Mouse (Mus musculus) adrenal gland, postnatal 36 days (tissue): ENCODE results near the gene 9430015G10Rik. TPM values are rescaled to one million over a fixed set of nuclear protein-coding genes. Genes with fewer than 3 reads are reported as not detected.

Source experiments
- DNase-seq, 2 experiments: peaks; one replicate each; pipeline ENCODE4 v3.0.0; 2021; ENCODE audit warnings: mixed read lengths in 1 of 2
- long read RNA-seq, 2 experiments: library from polyadenylated mRNA; stranded (forward); transcript quantifications; one replicate each; pipeline ENCODE4 v2.0.0; 2021; ENCODE audit warnings: borderline sequencing depth in 2 of 2
- total RNA-seq, 2 experiments: library from RNA; stranded (reverse); gene quantifications; 2 replicates each; pipeline ENCODE4 v1.2.3; 2021

The 9430015G10Rik gene
- total RNA-seq, result 10 to 100 TPM; 10.4 to 11.5 TPM
- long read RNA-seq, experiment 1, partial matches to known transcripts, result 1 of 6 reads
- long read RNA-seq, experiment 1, other reads (novel, unspliced or antisense), result 4 of 6 reads
- long read RNA-seq, experiment 2, partial matches to known transcripts, result 3 of 6 reads
- long read RNA-seq, experiment 2, other reads (novel, unspliced or antisense), result 2 of 6 reads

DNA sequence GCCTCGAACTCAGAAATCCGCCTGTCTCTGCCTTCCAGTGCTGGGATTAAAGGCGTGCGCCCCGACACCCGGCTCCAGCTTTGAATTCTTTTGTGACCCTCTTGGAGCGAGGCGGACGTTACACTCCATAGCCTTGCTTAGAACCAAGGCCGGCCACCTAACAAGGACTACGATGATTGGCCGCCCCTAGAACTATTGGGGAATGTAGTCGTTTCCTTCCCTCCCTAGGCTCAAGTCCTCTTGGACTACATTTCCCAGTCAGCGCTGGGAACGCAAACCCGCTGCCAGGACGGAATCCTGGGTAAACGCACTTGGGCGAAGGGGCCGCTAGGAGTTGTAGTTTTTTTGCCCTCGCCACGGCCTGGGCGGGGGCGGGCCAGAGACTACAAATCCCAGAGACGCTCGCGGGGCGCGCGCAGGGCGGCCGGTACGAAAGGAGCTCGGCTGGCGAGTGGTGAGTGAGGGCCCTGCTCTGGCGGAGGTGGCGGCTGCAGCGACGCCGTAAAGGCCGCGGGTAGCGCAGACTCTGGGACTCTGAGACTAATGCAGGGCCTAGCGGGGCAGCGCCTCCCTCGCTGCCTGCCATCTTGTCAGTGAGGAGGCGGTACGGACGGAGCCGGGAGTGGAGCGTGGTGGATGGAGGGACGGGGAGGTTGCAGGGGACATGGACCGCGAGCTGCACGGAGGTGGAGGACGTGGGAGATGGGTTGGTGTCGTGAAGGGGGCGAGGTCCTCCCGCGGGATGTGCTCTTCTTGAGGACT is at the start of gene 9430015G10Rik:
Gene 9430015G10Rik, plus strand, starts transcription at position 413 of the 762 bp plus-strand sequence.
- DNase-seq, result peak; percentile 98

DNA sequence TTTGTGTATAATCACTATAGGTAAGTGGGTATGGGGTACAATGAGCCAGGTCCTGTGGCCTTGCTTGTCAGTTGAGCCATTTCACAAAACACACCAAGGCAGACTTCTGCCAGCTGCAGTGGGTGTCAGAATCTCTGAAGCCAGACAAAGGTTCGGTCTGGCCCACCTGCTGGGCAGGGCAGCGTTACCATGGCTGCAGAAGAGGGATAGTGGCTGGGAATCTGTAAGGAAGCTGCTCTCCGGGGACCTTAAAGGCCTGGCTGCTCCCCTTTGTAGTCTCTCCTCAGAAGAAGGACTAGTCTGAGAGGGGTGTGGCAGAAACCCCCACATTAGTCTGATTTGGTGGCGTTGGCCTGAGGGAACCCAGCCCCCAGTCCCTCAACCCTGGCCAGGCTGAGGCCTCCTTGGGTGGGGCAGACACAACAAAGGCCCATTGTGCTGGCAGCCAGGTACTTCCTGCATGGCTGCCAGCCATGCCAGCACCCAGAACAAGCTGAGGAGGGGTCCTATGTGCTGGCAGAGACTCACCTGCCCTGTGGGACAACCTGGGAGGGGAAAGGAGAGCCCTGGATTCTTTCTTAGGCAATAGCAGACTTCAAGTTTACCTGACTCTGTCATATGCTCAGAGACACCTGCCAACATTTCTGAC is 45.8 kb upstream of the 9430015G10Rik start:
- no peak for DNase-seq

DNA sequence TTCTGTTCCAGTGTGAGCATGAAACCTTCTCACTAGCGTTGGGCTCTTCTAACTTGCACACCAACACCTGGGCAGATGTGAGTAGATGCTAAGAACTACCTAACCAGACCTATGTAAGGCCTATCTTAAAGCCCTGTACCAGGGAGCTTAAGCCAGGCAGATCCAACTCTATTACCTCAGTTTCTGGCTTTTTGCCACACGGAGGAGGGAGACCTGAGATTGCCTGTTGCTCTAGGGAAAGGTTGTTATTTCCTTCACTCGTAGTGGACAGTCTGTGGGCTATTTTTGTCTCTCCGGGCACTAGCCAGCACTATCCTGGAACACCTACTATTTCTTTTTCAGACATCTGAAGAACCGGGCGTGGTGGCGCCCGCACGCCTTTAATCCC is 45.3 kb upstream of the 9430015G10Rik start:
- DNase-seq, result no peak

DNA sequence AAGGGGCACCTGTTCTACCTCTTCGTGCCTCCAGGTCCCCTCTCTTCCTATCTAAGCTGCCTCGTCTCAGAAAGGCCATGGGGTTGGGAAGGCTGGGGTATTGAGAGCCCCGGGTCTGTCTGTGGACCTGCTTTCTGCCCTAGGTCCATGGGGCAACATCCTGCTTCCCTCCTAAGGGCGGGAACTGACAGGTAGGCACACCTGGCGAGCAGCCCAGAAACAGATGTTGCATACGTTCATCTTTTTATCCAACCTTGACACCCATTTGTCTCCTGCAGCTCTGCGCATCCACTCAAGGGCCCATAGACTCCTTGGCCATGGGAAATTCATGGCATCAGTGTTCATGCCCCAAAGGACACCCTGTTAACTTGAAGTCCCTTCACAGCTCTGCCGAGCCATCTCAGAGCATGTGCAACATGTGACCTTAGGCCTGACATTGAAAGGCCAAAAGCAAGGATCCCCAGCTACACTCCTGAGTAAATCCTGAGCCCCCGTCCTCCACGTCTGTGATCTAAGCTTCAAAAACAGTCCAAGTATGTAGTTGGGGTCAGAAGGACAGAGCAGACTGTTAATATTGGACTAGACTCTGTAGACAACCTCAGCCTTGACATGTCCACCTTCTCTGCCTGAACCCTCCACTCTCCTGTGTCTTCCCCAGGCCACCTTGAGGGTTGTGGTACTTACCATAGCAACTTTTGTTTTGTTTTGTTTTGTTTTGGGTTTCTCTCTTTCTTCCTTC is 44.5 kb upstream of the 9430015G10Rik start:
- DNase-seq, result no peak

DNA sequence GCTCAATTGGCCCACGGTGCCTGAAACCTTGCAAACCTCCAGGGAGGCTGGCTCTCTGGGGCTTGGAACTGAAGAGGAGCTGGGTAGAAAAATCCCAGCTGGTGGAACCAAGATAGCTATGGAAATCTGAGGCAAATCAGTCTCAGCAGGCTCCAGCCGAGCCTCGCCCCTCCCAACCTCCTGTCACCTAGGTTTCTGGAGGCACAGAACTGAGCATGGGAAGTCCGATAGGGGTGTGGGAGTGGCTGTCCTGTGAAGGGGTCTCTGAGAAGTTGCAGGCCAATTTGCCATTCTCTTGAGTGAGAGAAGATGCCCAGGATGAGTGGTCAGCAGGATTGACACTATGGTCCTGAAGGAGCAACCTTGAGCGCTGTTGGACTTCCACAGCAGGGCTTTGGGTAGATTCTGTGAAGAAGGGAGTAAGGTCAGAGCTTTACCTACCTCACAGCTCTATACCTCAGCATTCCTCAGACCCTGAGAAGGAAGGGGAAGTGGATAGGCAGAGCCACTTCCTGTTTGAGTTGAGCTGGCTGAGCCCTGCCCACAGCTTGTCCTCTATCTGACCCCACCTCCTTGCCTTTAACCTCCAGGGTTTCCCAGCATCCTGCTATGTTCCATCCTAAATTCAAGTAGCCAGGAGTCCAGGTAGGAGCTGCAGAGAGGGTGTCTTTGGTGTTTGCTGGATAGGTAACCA is 42.4 kb upstream of the 9430015G10Rik start:
- no peak for DNase-seq

DNA sequence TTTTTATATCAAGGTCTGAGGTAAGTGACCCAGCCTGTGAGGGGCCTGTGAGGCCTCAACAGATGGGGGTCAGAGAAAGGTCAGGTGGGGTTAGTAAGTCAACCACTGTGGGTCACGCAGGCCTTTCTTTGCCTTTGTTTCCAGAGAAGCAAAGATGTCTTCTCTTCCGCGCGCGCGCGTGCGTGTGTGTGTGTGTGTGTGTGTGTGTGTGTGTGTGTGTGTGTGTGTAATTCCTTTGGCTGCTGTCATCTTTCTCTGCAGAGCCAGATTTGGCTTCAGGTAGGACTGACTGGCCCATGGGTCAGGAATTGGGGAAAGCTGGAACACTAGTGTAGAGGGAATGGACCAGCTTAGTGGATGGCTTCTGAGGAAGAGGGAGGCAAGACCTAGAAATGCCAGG is 40.1 kb upstream of the 9430015G10Rik start:
- no peak for DNase-seq

DNA sequence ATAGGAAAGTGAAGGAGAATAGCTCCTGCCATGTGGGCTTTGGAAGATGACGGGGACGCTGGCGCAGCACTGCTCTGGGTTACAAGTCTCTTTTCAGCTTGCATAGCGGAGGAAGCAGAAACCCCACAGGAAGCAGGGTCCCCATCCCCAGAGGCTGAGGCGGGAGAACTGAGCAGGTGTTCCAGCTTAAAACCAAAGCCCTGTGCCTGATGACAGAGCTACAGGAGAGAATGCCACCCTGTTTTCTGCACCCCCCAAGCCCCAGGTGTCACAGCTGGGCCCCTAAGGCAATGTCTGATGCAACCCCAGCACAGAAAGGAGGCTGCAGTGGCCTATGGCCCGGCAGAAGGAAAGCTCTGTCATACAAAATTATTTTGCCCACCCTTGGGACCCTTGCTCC is 39.5 kb upstream of the 9430015G10Rik start:
- no peak for DNase-seq

DNA sequence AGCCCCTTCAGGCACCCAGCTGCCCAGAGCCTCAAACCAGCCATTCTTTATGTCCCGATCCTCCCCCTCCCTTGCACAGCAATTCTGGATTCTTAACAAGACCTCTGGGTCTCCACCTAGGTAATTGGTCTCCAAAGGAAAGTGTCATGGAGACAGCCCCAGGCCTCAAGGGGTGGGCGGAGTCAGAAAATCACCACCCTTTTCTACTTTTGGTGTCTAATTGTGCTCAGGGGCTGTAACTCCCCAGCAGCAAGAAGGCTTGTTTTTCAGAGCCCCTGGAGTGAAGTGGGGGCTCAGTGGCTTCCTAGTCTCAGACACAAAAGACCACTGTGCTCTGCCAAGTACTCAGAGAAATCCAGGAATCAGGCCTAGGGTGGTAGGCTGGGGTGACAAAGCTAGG is 39.1 kb upstream of the 9430015G10Rik start:
- DNase-seq, result no peak

DNA sequence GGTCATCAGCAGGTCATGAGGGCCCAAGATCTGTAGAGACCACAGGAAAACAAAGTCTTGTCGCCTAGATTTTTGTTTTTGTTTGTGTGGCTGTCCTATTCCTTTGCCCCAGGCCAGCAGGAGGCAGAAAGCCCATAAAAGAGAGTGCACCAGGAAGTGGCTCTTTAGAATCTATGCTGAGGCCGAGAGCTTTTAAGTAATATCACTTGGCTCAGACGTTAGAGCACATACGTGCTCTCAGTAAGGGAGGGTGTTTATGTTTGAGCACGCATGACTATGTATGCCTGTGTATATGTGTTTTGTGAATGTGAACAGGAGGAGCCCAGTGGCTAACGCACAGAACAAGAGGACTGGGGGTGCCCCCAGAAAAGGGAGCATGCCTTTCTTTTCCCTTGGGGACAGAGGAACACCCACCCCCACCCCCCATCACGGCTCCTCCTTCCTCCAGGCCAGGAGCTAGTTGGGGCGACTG is 32.8 kb upstream of the 9430015G10Rik start:
- DNase-seq, result no peak

DNA sequence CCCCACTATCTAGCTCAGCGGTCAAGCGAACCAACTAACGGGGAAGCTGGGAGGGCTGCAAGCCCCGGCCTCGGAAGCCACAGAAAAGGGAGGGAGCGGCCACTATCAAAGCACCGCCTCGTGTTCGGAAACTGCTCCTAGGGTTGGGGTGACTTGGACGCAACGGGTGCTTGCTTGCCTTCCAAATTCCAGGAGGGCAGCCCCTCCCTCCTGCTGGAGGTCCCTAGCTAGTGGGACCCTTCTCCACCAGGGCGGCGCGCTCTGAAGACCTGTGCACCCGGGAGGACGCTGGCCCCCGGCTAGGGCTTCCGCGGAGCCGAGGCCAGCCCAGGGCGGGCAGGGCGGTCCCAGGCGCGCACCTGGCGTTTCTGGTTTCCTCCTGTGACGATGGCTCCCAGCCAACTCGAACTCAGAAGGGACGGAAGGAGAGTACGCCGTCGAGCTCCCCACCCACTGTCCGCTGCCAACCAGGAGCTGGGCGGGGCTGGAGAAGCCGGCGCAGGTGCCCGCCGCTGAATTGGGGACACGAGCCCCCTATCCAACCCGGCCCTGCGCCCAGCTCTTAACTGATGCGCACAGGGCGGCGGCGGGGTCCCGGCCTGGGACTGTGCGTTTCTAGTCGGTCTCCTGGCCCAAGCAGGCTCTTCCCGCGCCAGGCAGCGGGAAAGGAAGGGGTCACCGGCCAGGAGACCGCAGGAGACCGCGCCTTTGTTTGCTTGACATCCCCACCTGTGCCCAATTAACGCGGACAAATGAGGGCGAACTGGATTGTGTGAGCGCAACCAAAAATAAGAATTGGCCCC is 32.1 kb upstream of the 9430015G10Rik start:
- peak; percentile 10 to 27 for DNase-seq

DNA sequence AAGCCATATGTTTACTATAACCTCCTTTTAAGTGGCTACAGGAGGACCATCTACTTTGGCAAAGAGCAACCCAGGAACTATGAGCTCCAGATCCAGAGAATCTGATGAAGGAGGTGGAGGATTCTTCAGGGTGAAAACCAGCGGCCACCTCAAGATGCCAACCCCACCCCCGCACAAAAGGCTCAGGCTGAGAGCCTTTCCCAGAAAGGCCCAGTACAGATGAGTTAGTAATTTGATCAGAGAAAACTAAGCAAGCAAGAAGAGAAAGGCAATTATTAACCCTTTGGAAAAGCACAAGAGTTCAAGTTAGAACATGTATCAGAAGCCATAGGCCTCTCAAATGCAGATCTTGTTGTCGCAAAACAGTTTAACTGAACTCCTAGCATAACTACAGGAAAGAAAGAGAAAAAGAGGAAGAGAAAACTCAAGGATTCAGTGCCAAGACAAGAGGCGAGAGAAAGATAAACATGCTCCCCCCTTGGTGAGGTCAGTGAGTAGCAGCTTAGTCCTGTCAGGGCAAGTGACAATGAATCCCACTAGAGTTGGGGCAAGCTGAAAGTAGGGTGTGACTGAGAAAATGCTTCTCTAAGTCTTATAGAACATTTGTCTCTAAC is 27.1 kb upstream of the 9430015G10Rik start:
- DNase-seq, result no peak

DNA sequence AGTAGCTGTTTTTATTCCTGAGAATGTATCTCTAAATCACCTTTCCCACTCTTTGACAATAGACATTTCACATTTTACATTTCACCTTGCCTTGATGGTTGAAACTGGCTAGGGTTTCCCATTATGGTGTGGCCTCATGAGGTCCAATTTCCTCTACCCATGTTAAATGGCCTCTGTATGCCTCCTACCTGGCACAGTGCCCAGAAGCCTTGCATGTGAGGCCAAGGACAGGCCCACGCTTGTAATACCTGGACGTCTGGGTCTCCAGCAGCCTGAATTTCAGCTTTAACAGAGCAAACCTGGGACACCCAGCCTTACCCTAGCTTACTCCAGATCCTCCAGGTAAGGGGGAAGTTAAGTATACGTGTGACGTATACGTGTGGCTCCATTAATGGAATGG is 26.4 kb upstream of the 9430015G10Rik start:
- DNase-seq, result peak; percentile 36 to 40

DNA sequence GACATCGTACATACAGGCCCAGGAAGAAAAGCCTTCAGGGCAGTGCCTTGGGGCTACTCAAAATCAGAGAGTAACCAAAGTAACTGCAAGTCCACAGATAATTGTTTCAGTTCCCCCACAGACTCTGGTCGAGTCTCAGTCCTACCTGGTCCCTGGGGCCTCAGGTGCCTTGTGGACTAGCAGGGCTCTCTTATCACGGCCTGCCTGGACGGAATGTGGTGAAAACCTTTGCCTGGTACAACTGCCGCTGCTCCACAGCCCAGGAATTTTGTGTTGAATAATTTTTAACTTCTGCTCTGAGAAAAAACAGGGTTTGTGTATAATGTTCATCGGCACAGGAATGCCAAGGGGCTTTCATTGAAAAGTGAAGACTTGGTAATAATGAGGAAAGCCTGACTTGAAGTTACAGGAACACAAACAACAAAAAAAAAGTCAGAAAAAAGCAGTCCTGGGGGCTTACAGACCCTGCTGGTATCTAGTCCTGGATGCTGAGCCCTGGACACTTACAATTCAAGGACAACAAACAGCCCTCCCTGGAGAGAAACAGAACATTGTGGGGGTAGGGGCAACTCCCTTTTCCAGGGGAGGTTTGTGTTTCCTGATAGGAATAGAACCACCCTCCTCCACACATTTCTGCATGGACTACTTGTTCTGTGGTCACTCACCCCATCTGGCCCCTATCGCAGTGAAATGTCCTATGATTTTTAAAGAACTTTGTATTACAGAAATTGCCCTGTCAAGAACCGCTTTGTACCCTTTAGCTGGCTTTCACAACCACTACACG is 25.5 kb upstream of the 9430015G10Rik start:
- no peak for DNase-seq

DNA sequence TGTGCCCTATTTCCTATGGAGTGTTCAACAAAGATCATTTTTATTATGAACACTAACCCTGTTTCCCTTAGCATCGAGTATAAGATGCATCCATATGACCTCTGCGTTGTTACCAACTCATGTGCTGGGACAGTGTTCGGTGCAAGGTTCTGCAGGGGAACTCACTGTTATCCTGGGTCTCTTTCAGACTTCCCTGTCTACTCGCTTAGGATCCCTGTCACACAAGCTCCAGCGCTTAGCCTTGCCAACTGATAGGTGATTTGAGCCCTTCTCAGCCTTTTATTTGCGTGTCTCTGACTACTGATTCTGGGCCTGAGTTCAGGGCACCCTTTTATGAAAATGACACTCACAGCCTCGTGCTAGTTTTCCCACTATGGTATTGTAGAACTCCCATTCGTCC is 24.5 kb upstream of the 9430015G10Rik start:
- no peak for DNase-seq

DNA sequence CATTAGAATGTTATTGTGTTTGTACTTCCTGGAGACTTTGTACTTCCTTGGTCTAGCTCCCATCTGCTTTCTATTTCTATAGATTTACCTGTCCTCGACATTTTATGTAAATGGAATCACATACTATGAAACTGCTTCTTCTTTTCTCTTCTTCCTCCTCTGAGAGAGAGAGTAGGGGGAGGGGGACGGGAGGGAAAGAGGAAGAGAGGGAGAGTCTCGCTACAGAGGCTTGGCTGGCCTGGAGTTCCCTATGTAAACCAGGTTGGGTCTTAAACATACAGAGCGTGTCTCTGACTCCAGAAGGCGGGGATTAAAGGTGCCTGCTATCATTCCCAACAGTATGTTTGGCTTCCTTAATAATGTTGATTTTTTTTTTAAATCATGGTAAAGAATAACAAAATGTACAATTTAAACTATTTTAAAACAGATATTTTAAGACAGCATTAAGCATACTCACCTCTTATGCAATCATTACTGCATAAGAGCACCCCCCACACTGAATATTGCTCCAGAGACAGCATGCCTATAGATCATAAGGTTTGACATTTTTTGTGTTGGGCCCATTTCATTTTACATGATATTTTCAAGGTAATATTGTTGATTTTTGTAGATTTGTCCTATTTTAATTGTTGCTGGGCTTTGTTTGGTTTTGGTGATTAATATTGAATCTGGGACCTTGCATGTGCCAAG is 22.2 kb upstream of the 9430015G10Rik start:
- DNase-seq, result no peak

DNA sequence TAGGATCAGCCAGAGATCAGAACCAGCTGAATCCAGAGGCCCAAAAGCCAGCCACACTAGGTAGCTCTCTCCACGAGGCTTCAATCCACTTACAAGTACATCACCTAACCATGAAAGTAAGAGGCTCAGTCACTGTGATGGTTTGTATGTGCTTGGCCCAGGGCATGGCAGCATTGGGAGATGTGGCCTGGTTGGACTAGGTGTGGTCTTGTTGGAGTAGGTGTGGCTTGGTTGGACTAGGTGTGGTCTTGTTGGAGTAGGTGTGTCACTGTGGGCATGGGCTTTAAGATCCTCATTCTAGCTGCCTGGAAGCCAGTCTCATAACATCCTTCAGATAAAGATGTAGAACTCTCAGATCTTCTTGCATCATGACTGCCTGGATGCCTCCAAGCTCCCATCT is 18.5 kb upstream of the 9430015G10Rik start:
- DNase-seq, result no peak

DNA sequence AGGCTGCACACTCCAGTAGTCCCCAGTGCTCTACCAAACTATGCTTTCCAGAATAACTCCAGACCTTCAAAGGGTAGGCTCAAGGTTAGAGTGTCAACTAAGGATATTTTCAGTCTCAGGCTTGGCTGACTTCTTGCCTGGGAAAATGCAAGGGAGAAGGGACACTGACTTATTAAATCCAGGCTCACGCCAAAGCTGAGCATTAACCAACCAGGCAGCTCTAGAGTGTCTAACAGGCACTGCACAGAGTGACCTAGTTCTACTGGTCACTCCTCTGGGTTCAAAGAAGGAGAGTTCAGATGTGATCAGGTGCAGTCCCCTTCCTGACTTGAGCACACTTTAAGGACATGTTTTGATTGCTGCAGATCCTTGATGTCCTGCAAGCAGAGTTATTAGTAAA is 17.0 kb upstream of the 9430015G10Rik start:
- no peak for DNase-seq

DNA sequence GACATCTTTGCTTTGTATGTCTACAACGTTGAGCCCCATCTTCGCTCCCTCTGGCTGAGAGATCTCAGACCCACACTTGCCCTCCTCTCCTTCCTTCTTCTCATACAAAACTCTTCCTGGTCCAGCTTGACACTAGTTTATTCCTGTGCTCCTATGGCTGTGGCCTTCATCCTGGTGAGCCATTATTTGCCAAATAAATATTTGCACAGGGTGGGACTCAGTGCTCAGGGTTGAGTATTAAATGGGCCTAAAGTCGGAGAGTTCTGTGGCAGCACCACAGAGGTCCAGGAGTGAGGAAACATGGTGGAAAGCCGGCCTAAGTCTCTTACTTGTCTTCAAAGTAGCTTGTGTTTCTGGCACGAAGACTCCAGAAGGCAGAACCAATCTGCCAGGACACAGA is 16.0 kb upstream of the 9430015G10Rik start:
- no peak for DNase-seq

DNA sequence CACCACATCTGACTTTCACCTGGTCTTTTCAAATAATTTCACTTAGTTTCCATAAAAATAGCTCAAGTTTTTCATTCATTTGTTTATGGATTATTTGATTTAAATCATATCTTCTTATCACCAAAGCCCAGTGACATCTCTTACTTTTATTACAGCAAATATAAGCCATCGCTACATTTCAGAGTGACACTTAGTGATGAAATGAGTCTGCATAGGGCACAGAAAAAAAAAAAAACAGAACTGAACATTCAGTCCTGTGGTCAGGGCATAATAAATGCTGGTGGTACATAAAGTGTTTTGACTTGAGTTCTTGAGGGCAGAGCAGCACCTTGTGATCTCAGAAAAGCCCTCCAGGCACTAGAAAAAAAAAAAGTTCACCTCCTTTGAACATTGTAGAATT is 13.6 kb upstream of the 9430015G10Rik start:
- no peak for DNase-seq
